Mouse (Mus musculus): ENCODE measurements at regions not wholly inside any gene's neighbourhood (a gene's known extent, or its start where the extent isn't known, plus 50 kb on each side); places are given as distances from the start of the nearest gene placed in this dataset.

DNA sequence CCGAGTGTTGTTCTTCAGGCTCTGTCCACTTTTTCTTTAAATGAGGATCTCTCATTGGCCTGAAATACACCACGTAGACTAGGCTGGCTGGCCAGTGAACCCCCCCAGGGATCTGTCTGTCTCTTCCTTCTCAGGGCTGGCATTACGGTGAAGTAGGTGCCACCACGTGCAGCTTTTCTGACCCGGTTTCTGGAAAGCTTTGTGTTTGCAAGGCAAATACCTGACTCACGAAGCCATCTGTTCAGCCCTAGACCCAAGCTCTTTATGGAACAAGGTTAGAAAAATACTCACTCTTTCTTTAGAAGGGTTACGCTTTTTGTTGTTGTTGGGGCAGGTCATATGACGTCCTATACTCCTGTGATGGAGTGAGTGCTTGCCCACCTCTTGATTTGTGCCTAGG lies 133.3 kb upstream of the Ptprt start:
- Histone ChIP-seq H3K4me1 (ENCODE audit: control insufficient read depth, insufficient read depth, low read length) (no peaks in the 10 kb centered on the region), H3K36me3 (ENCODE audit: control insufficient read depth, insufficient read depth, low read length) (no peaks in the 10 kb centered on the region), H3K4me3 (ENCODE audit: insufficient read depth, low read depth, low read length) (no peak overlapping the region), H3K27me3 (ENCODE audit: control insufficient read depth, insufficient read depth, low read length) (no peaks in the 10 kb centered on the region), H3K79me2 (ENCODE audit: control insufficient read depth, insufficient read depth, low read length) (no peaks in the 10 kb centered on the region), H3K9ac (ENCODE audit: low read depth, low read length) (no peak overlapping the region), H3K27ac (replicated peaks; ENCODE audit: insufficient read depth, low read depth, low read length) (no peak overlapping the region)
- 82% methylated on average over 8 of the region's 8 CpGs for WGBS
- no peak for TF ChIP-seq POLR2A (IDR thresholded peaks at IDR 0.05; ENCODE audit: extremely low read depth, insufficient read depth, low read length)
- TF ChIP-seq CTCF (IDR thresholded peaks at IDR 0.05; ENCODE audit: low read depth, low read length) = no peak
- no peak for DNase-seq (ENCODE audit: extremely low read depth, low read depth, low spot score)

DNA sequence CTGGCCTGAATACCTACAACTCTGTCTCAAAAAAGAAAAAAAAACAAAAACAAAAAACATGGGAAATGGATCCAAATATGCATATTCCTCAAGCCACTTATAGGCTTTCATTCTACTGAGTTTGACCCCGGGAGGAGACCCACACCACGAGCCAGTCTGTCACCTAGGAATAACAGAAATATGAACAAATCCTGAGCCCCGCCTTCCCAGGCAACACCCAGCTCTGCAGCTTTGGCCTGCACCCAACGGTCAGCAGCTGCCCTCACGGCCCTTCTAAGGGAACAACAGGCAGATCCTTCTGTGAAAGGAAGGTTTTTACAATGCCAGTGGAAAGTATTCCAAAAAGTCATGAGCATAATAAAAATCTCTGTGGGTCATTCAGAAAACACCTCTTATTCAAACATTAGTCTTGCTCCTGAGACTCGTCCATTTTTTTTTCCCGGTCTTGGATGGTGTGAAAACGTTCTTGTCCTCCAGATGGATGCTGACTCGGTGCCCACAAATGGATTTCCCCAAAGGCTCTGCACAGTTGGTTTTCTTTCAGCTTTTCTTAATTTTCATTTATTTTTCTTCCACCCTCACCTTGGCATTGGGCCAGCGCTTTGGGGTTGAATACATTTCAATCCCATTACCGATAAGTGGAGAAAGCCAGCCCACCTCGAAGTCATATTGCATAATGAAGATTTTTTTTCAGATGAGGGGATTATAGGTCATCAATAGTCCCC lies 130.6 kb upstream of the Ptprt start:
- Histone ChIP-seq H3K9ac (ENCODE audit: low read depth, low read length) (no peak overlapping the region), H3K27ac (replicated peaks; ENCODE audit: insufficient read depth, low read depth, low read length) (no peak overlapping the region), H3K4me1 (ENCODE audit: control insufficient read depth, insufficient read depth, low read length) (no peaks in the 10 kb centered on the region), H3K79me2 (ENCODE audit: control insufficient read depth, insufficient read depth, low read length) (no peaks in the 10 kb centered on the region), H3K36me3 (ENCODE audit: control insufficient read depth, insufficient read depth, low read length) (no peaks in the 10 kb centered on the region), H3K27me3 (ENCODE audit: control insufficient read depth, insufficient read depth, low read length) (no peaks in the 10 kb centered on the region), H3K4me3 (ENCODE audit: insufficient read depth, low read depth, low read length) (no peak overlapping the region)
- WGBS = 79% methylated on average over 12 of the region's 12 CpGs
- no peak for TF ChIP-seq POLR2A (IDR thresholded peaks at IDR 0.05; ENCODE audit: extremely low read depth, insufficient read depth, low read length)
- no peak for TF ChIP-seq CTCF (IDR thresholded peaks at IDR 0.05; ENCODE audit: low read depth, low read length)
- no peak for DNase-seq (ENCODE audit: extremely low read depth, low read depth, low spot score)

DNA sequence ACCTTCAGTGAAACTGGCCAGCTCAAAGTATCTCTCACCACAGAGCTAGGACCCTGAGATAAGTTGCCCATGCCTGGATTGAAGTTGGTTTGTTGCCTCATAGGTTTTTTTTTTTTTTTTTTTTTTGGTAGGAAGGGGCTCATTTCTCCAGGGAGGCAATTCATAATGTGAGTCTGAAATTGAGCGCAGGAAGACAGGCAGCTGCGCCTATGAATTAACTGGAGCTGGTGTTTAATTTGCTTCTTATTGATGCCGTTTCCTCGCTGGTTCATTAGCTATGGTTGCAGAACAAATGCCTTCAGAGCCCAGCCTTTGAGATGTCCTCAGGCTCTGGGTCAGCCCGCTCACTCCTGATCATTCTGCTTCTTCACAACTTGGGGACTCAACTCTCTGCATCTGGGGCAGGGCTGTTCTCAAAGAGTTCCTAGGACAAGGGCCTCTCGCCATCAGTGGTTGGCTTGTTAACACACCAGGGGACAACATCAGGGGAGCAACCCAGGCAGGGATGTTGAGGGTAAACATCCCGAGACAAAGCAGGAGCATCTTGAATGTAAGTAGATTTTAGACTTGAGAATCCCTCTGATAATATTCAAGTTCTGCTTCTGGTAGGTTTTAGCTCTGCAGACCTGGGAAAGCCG lies 123.3 kb upstream of the Ptprt start:
- no peak for DNase-seq (ENCODE audit: extremely low read depth, low read depth, low spot score)
- 71% methylated on average over 8 of the region's 8 CpGs for WGBS

DNA sequence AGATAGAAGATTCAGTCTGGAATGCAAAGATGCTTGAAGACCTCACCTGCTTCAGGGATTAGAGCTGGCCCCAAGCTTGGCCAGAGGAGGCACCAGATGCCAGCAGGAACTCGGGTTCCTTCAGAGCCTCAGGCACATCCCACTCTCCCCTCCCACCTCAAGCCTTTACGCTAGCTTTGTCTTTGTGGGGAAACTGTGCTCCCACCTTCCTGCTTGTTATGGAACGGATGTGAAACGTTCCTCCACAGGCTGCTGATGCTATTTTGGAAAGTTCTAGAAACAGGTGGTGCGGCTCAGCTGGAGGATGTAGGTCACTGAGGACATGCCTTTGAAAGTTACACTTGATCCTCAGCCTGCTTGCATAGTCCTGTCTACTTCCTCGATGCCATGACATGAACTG lies 120.7 kb upstream of the Ptprt start:
- Histone ChIP-seq H3K79me2 (ENCODE audit: control insufficient read depth, insufficient read depth, low read length) (no peaks in the 10 kb centered on the region), H3K9ac (ENCODE audit: low read depth, low read length) (no peak overlapping the region), H3K4me3 (ENCODE audit: insufficient read depth, low read depth, low read length) (no peak overlapping the region), H3K36me3 (ENCODE audit: control insufficient read depth, insufficient read depth, low read length) (no peaks in the 10 kb centered on the region), H3K27me3 (ENCODE audit: control insufficient read depth, insufficient read depth, low read length) (no peaks in the 10 kb centered on the region), H3K4me1 (ENCODE audit: control insufficient read depth, insufficient read depth, low read length) (no peaks in the 10 kb centered on the region), H3K27ac (replicated peaks; ENCODE audit: insufficient read depth, low read depth, low read length) (no peak overlapping the region)
- no peak for DNase-seq (ENCODE audit: extremely low read depth, low read depth, low spot score)
- no peak for TF ChIP-seq CTCF (IDR thresholded peaks at IDR 0.05; ENCODE audit: low read depth, low read length)
- TF ChIP-seq POLR2A (IDR thresholded peaks at IDR 0.05; ENCODE audit: extremely low read depth, insufficient read depth, low read length) = no peak
- 81% methylated on average over 6 of the region's 6 CpGs for WGBS

More for the DNA sequence above, 123.3 kb upstream of the Ptprt start:
- Histone ChIP-seq H3K36me3 (ENCODE audit: control insufficient read depth, insufficient read depth, low read length) (no peaks in the 10 kb centered on the region), H3K27me3 (ENCODE audit: control insufficient read depth, insufficient read depth, low read length) (no peaks in the 10 kb centered on the region), H3K4me3 (ENCODE audit: insufficient read depth, low read depth, low read length) (no peak overlapping the region), H3K4me1 (ENCODE audit: control insufficient read depth, insufficient read depth, low read length) (no peaks in the 10 kb centered on the region), H3K79me2 (ENCODE audit: control insufficient read depth, insufficient read depth, low read length) (no peaks in the 10 kb centered on the region), H3K27ac (replicated peaks; ENCODE audit: insufficient read depth, low read depth, low read length) (no peak overlapping the region), H3K9ac (ENCODE audit: low read depth, low read length) (no peak overlapping the region)
- TF ChIP-seq CTCF (IDR thresholded peaks at IDR 0.05; ENCODE audit: low read depth, low read length) (no peak), POLR2A (IDR thresholded peaks at IDR 0.05; ENCODE audit: extremely low read depth, insufficient read depth, low read length) (no peak)

DNA sequence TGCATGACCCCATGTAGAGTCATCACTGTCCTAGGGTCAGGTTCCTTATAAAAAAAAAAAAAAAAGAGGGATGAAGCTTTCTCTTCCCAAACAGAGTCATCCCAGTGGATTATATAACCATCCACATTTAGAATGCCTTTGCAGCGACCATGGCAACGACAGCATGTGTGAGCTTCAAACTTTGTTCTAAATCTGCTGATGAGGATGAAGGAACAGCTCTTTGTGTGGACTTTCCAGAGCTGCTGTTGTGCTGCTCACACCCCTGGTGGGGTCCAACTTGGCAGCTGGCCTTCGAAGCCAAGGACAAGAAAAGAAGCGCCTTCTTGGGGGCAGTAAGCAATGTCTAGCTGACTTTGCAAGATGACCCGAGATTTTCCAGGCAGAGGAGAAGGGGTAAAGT lies 115.6 kb upstream of the Ptprt start:
- Histone ChIP-seq H3K27me3 (ENCODE audit: control insufficient read depth, insufficient read depth, low read length) (no peaks in the 10 kb centered on the region; the same call in 1 of the 2 replicates), H3K36me3 (ENCODE audit: control insufficient read depth, insufficient read depth, low read length) (no peaks in the 10 kb centered on the region), H3K9ac (ENCODE audit: low read depth, low read length) (no peak overlapping the region), H3K79me2 (ENCODE audit: control insufficient read depth, insufficient read depth, low read length) (no peaks in the 10 kb centered on the region), H3K4me3 (ENCODE audit: insufficient read depth, low read depth, low read length) (no peak overlapping the region), H3K27ac (replicated peaks; ENCODE audit: insufficient read depth, low read depth, low read length) (no peak overlapping the region), H3K4me1 (ENCODE audit: control insufficient read depth, insufficient read depth, low read length) (no peaks in the 10 kb centered on the region)
- no peak for DNase-seq (ENCODE audit: extremely low read depth, low read depth, low spot score)
- TF ChIP-seq CTCF (IDR thresholded peaks at IDR 0.05; ENCODE audit: low read depth, low read length) (no peak), POLR2A (IDR thresholded peaks at IDR 0.05; ENCODE audit: extremely low read depth, insufficient read depth, low read length) (no peak)
- WGBS = 80% methylated on average over 5 of the region's 5 CpGs

DNA sequence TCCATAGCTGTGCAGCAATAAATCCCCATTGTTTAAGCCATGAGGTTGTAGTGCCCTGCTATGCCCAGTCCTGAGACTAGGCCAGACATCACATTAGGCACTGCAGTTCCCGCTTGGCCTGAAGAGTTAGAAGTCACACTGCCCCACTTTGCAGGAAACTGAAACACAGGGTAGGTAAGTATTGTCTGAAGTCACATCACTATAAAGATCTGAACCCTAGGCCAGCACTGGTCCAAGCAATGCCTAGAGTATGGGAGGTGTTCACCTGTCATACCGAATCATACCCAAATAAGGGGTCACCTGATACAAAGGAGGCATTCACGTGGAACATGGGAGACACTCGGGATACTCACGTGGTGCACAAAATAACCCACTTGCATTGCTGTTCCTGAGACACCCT lies 111.6 kb upstream of the Ptprt start:
- Histone ChIP-seq H3K4me1 (ENCODE audit: control insufficient read depth, insufficient read depth, low read length) (no peaks in the 10 kb centered on the region), H3K79me2 (ENCODE audit: control insufficient read depth, insufficient read depth, low read length) (no peaks in the 10 kb centered on the region), H3K27ac (replicated peaks; ENCODE audit: insufficient read depth, low read depth, low read length) (no peak overlapping the region), H3K36me3 (ENCODE audit: control insufficient read depth, insufficient read depth, low read length) (no peaks in the 10 kb centered on the region), H3K9ac (ENCODE audit: low read depth, low read length) (no peak overlapping the region), H3K27me3 (ENCODE audit: control insufficient read depth, insufficient read depth, low read length) (no peaks in the 10 kb centered on the region; the same call in 1 of the 2 replicates), H3K4me3 (ENCODE audit: insufficient read depth, low read depth, low read length) (no peak overlapping the region)
- TF ChIP-seq POLR2A (IDR thresholded peaks at IDR 0.05; ENCODE audit: extremely low read depth, insufficient read depth, low read length) (no peak), CTCF (IDR thresholded peaks at IDR 0.05; ENCODE audit: low read depth, low read length) (no peak)
- DNase-seq (ENCODE audit: extremely low read depth, low read depth, low spot score) = no peak
- 90% methylated on average over 5 of the region's 5 CpGs for WGBS
